Mouse (Mus musculus) sigmoid colon, adult 10 weeks (tissue): ENCODE measurements around the gene Gm11027. TPM values are rescaled to one million over a fixed set of nuclear protein-coding genes. Genes with fewer than 3 reads are reported as not detected.

ENCODE experiments used
- polyA plus RNA-seq: library from polyadenylated mRNA; stranded (reverse); fragments of 350-450 nt; fragmentation: Illumina TruSeq; extraction: RNeasy Lipid Tissue Mini Kit (QIAGEN cat#74804); gene quantifications from one replicate; pipeline ENCODE4 v1.2.3, GENCODE M21; 2014; ENCODE audit warnings: low read depth, low replicate concordance

The Gm11027 gene
- polyA plus RNA-seq: not detected

GRCm38 (mm10) chr12:116275086-116275485, at the start of gene Gm11027:
TSS of gene Gm11027 (plus strand) at chr12:116275386.

GRCm38 (mm10) chr12:116262555-116263341, 12.4 kb upstream of the Gm11027 start, which contains the start of gene Wdr60:
TSS of gene Wdr60 (minus strand) at chr12:116263022.

GRCm38 (mm10) chr12:116280653-116281364, 5.6 kb downstream of the Gm11027 start, which contains the start of gene Esyt2:
TSS of gene Esyt2 (plus strand) at chr12:116281196.

Other genes with a start within 250 kb of the Gm11027 start
- gene Zfp386, start 227.7 kb upstream of the Gm11027 start, polyA plus RNA-seq: 187 TPM
- gene Vipr2, start 197.7 kb upstream of the Gm11027 start, polyA plus RNA-seq: 4.1 TPM
- 11.5 TPM for gene Wdr60, start 12.4 kb upstream of the Gm11027 start, polyA plus RNA-seq
- 255 TPM for gene Esyt2, start 5.8 kb downstream of the Gm11027 start, polyA plus RNA-seq
- 34.6 TPM for gene Ncapg2, start 130.0 kb downstream of the Gm11027 start, polyA plus RNA-seq
- 3.3 TPM for gene Ptprn2, start 210.3 kb downstream of the Gm11027 start, polyA plus RNA-seq